9 mouse cellular contexts compared by ENCODE assay signal in the genomic region with DNA sequence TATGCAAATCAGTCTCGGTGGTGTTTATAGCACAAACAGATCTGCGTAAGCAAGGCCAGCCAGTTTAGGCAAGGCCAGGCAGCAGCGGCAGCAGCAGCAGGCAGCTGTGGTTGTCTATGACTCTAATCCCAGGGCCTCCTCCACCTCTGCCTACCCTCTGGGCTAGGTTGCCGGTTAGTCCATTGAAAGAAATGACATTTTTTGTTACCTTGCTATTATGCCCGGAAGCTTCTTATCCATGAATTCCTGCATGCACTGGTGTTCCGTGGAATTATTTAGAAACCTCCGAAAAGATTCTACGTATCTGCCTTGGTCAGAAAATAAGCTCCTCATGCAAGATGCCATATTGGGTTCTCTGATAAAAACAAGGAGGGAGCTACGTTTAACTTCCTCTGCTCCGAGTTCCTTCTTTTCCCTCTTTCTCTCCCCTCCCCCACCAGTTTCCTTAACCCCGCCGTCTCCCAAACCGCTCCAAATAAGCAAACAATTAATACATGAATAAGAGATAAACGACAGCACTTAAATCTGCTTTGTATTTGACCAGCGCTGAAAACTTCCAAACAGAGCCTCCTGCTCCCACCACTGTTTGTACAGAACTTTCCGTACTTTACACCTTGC. TPM values are rescaled to one million over a fixed set of nuclear protein-coding genes. Genes with fewer than 3 reads are reported as not detected.
DNase-seq lines count a peak whose midpoint lies in the region; ATAC-seq and TF ChIP-seq lines count a peak whose summit lies in the region.
"Had no signal": no experiment of that assay in that cellular context is flagged by ENCODE, and none has a peak within 500 bp of the region (broad histone marks: within the 10 kb centered on the region; RNA-seq: fewer than 3 reads in every experiment).

No protein-coding gene starts in this region.

- H3K9ac ChIP-seq in liver, postnatal 0 days (replicated peaks) = peak overlapping the region; percentile 54; the same call in 1 of the 2 replicates
- H3K9ac ChIP-seq in neural tube, embryonic 14.5 days (replicated peaks; ENCODE audit: low read depth, low read length) = peak overlapping the region; percentile 32

- ATAC-seq in frontal cortex, adult (ENCODE audit: low TSS enrichment) = peak; percentile 93
- ATAC-seq in liver, postnatal 0 days = peak; percentile 40; the same call in 1 of the 2 replicates
- peak; percentile 96 for ATAC-seq in neural tube, embryonic 14.5 days (ENCODE audit: low read depth)

- no peak for TF ChIP-seq CTCF in spleen, adult 2 months (IDR thresholded peaks at IDR 0.05; ENCODE audit: extremely low read depth, insufficient read depth, insufficient read length, insufficient replicate concordance)
- no peak for TF ChIP-seq CTCF in liver, postnatal 0 days (IDR thresholded peaks at IDR 0.05; ENCODE audit: low read depth)

- H3K27ac ChIP-seq in spleen, adult 2 months (ENCODE audit: insufficient read depth, low read length) = no peak overlapping the region
- H3K27ac ChIP-seq in liver, postnatal 0 days (ENCODE audit: low read depth) = no peak overlapping the region
- no peak overlapping the region for H3K27ac ChIP-seq in neural tube, embryonic 14.5 days (ENCODE audit: low read depth, low read length)

- no peak for DNase-seq in spleen, adult 2 months (ENCODE audit: low read depth in 1 of 2, low spot score in 2 of 2)
- DNase-seq in spleen, adult 12 weeks (ENCODE audit: low spot score) = no peak
- DNase-seq in heart, postnatal 36 days = peak; percentile 51 to 58
- DNase-seq in layer of hippocampus, adult 18-20 months (ENCODE audit: low spot score in 2 of 2) = peak; percentile 33 to 70
- DNase-seq in liver, postnatal 0 days = peak; percentile 17
- peak; percentile 1 for DNase-seq in yolk sac, embryonic 10.5 days (ENCODE audit: low spot score)

- H3K9me3 ChIP-seq in liver, postnatal 0 days (ENCODE audit: low read length) = no peaks in the 10 kb centered on the region
- no peaks in the 10 kb centered on the region for H3K9me3 ChIP-seq in neural tube, embryonic 14.5 days (ENCODE audit: control insufficient read depth, low read length)

- no peaks in the 10 kb centered on the region for H3K4me1 ChIP-seq in spleen, adult 2 months (ENCODE audit: control insufficient read depth, insufficient read depth, insufficient read length)
- 0 out of 2 replicates have a peak, but pooled peaks cover 3% of the 10 kb centered on the region for H3K4me1 ChIP-seq in liver, postnatal 0 days (ENCODE audit: insufficient read depth)
- no peaks in the 10 kb centered on the region for H3K4me1 ChIP-seq in neural tube, embryonic 14.5 days (ENCODE audit: control insufficient read depth, insufficient read depth, low read length)

- 11% methylated on average over 16 of the region's 16 CpGs for whole genome bisulfite sequencing in spleen, adult 2 months
- WGBS in liver, postnatal 0 days (ENCODE audit: insufficient replicate concordance) = 11% methylated on average over 16 of the region's 16 CpGs
- WGBS in neural tube, embryonic 14.5 days = 8% methylated on average over 16 of the region's 16 CpGs

- H3K4me2 ChIP-seq in liver, postnatal 0 days (ENCODE audit: low read depth, low read length) = peak overlapping the region; percentile 73
- peak overlapping the region; percentile 56 for H3K4me2 ChIP-seq in neural tube, embryonic 14.5 days (ENCODE audit: low read depth, low read length)

- H3K4me3 ChIP-seq in spleen, adult 2 months (ENCODE audit: extremely low read depth, insufficient read depth, insufficient read length) = peak overlapping the region; percentile 4
- peak overlapping the region; percentile 46 for H3K4me3 ChIP-seq in liver, postnatal 0 days (ENCODE audit: low read depth, low read length)
- H3K4me3 ChIP-seq in neural tube, embryonic 14.5 days (ENCODE audit: low read depth, low read length) = peak overlapping the region; percentile 27

- no peak for TF ChIP-seq EP300 in liver, postnatal 0 days (IDR thresholded peaks at IDR 0.05; ENCODE audit: low read depth)

- TF ChIP-seq POLR2A in spleen, adult 2 months (IDR thresholded peaks at IDR 0.05; ENCODE audit: low read depth, low read length) = no peak

- no peaks in the 10 kb centered on the region for H3K27me3 ChIP-seq in spleen, adult 2 months (ENCODE audit: control insufficient read depth, insufficient read depth, low read length)
- no peaks in the 10 kb centered on the region for H3K27me3 ChIP-seq in liver, postnatal 0 days (ENCODE audit: insufficient read depth, low read length)
- no peaks in the 10 kb centered on the region for H3K27me3 ChIP-seq in neural tube, embryonic 14.5 days (ENCODE audit: control insufficient read depth, insufficient read depth, low read length)

- no peaks in the 10 kb centered on the region for H3K36me3 ChIP-seq in spleen, adult 2 months (ENCODE audit: control insufficient read depth, insufficient read depth, low read length)
- no peaks in the 10 kb centered on the region for H3K36me3 ChIP-seq in liver, postnatal 0 days (replicated peaks; ENCODE audit: insufficient read depth, low read length)
- H3K36me3 ChIP-seq in neural tube, embryonic 14.5 days (ENCODE audit: control insufficient read depth, insufficient read depth, low read length) = no peaks in the 10 kb centered on the region

- intact Hi-C loops in heart, postnatal 36 days (cut with DNase I) = no loop called here

RNA-seq across cellular contexts. Expression of a gene that starts 0.6 kb away (rescaled TPM):
- 0.12 and 0.19 TPM in 2 replicates for polyA plus RNA-seq in spleen, adult 2 months (2012; rRNA removed)
- total RNA-seq in heart, postnatal 36 days (2021) = 10 to 100 TPM; 15.2 TPM
- total RNA-seq in layer of hippocampus, adult 18-20 months (2021) = 10 to 100 TPM; 31.1 to 32.3 TPM
- polyA plus RNA-seq in liver, postnatal 0 days (2015; fragmentation: Nextera tagmentation; extraction: Ambion mirVana) = 0.80 and 0.90 TPM in 2 replicates
- polyA plus RNA-seq in neural tube, embryonic 14.5 days (2014; fragmentation: Nextera tagmentation; extraction: Ambion mirVana) = 8.1 and 14.1 TPM in 2 replicates

RNA-seq across cellular contexts. Expression of a gene that starts 47.8 kb away (rescaled TPM):
- polyA plus RNA-seq in spleen, adult 2 months (2012; rRNA removed) = not detected in 2 replicates
- not detected for total RNA-seq in heart, postnatal 36 days (2021)
- not detected for total RNA-seq in layer of hippocampus, adult 18-20 months (2021)
- polyA plus RNA-seq in liver, postnatal 0 days (2015; fragmentation: Nextera tagmentation; extraction: Ambion mirVana) = not detected in 2 replicates
- not detected in 2 replicates for polyA plus RNA-seq in neural tube, embryonic 14.5 days (2014; fragmentation: Nextera tagmentation; extraction: Ambion mirVana)
- total RNA-seq: neutrophil, adult 5-6 weeks had no signal

Comparison
In these comparisons a context has a peak if more than half of its experiments do, and no peak if none do; other contexts are left out.
1. DNase-seq: peak in heart, postnatal 36 days (2 of 2), layer of hippocampus, adult 18-20 months (2 of 2), liver, postnatal 0 days (single experiment) and yolk sac, embryonic 10.5 days (single experiment); none in spleen, adult 2 months (0 of 2) and spleen, adult 12 weeks (single experiment).
2. ATAC-seq: peak in every context shown above with its lines; median percentile 96 in neural tube, embryonic 14.5 days; 93 in frontal cortex, adult; 40 in liver, postnatal 0 days.
3. Peak in every context shown above with its lines, with median percentiles within 50 percentile points of each other: H3K4me3 ChIP-seq.